Mouse (Mus musculus): ENCODE results near the gene Pgp.
"Not testable (repeated sequence)": the region's sequence is repeated elsewhere in the genome, so short reads cannot be mapped to it uniquely, and the experiment has no call there.

Pgp gene

GRCm38 (mm10) chr17:24455523-24456206, 14.5 kb upstream of the Pgp start:
- DNase-seq (ENCODE audit: low spot score in 2 of 2): not testable (repeated sequence)

GRCm38 (mm10) chr17:24461580-24461979, 8.6 kb upstream of the Pgp start:
- DNase-seq (ENCODE audit: low spot score in 2 of 2): no peak

GRCm38 (mm10) chr17:24462932-24463331, 7.3 kb upstream of the Pgp start:
- no peak for DNase-seq (ENCODE audit: low spot score in 2 of 2)

GRCm38 (mm10) chr17:24463374-24464133, 6.6 kb upstream of the Pgp start:
- no peak for DNase-seq (ENCODE audit: low spot score in 2 of 2)

- no peak for DNase-seq (ENCODE audit: low spot score in 2 of 2)
These were observed 1.5 kb upstream of the Pgp start for GRCm38 (mm10) chr17:24468636-24469246.

GRCm38 (mm10) chr17:24469336-24469909, 769 bp upstream of the Pgp start:
- DNase-seq (ENCODE audit: low spot score in 2 of 2): no peak

GRCm38 (mm10) chr17:24470701-24471527, 722 bp downstream of the Pgp start:
- DNase-seq (ENCODE audit: low spot score in 2 of 2): no peak

GRCm38 (mm10) chr17:24472512-24472911, 2.3 kb downstream of the Pgp start:
- no peak for DNase-seq (ENCODE audit: low spot score in 2 of 2)

- DNase-seq (ENCODE audit: low spot score in 2 of 2): no peak
These were observed 3.6 kb downstream of the Pgp start, which contains the start of gene Bricd5 for GRCm38 (mm10) chr17:24473612-24474275. TSS of gene Bricd5 (plus strand) at chr17:24473884.

- peak in 1 of 2 experiments; percentile 62 for DNase-seq (ENCODE audit: low spot score in 2 of 2)
These were observed 4.4 kb downstream of the Pgp start for GRCm38 (mm10) chr17:24474557-24474956.

- DNase-seq (ENCODE audit: low spot score in 2 of 2): no peak
These were observed 5.4 kb downstream of the Pgp start for GRCm38 (mm10) chr17:24475586-24475985.

- no peak for DNase-seq (ENCODE audit: low spot score in 2 of 2)
These were observed 6.0 kb downstream of the Pgp start for GRCm38 (mm10) chr17:24476022-24476776.

- DNase-seq (ENCODE audit: low spot score in 2 of 2): no peak
These were observed 7.1 kb downstream of the Pgp start for GRCm38 (mm10) chr17:24477053-24477984.

GRCm38 (mm10) chr17:24477985-24478600, 7.9 kb downstream of the Pgp start:
- no peak for DNase-seq (ENCODE audit: low spot score in 2 of 2)

- peak; percentile 91 to 98 for DNase-seq (ENCODE audit: low spot score in 2 of 2)
These were observed 8.6 kb downstream of the Pgp start, which contains the start of gene Mlst8 for GRCm38 (mm10) chr17:24478663-24479380. TSS of gene Mlst8 (minus strand) at chr17:24479078.

- DNase-seq (ENCODE audit: low spot score in 2 of 2): no peak
These were observed 9.2 kb downstream of the Pgp start for GRCm38 (mm10) chr17:24479431-24479830.

- DNase-seq (ENCODE audit: low spot score in 2 of 2): no peak
These were observed 10.1 kb downstream of the Pgp start for GRCm38 (mm10) chr17:24480201-24480826.
